Mouse (Mus musculus) ES-E14 (cell line): Measurements from ENCODE around the gene Gm10271.

ENCODE experiments used
- CHD2 ChIP-seq: IDR thresholded peaks from 2 replicates; pipeline ENCODE4 v1.6.1; 2014; ENCODE audit warnings: mild to moderate bottlenecking, low read depth, low read length, inconsistent platforms
- HCFC1 ChIP-seq: IDR thresholded peaks from 2 replicates; pipeline ENCODE4 v1.6.1; 2012; ENCODE audit warnings: low read length, inconsistent platforms, borderline replicate concordance; ENCODE audit not compliant: insufficient read depth
- ZC3H11A ChIP-seq: IDR thresholded peaks from 2 replicates; pipeline ENCODE4 v1.6.1; 2012; ENCODE audit warnings: low read depth, mild to moderate bottlenecking, inconsistent platforms, low read length, borderline replicate concordance

DNA sequence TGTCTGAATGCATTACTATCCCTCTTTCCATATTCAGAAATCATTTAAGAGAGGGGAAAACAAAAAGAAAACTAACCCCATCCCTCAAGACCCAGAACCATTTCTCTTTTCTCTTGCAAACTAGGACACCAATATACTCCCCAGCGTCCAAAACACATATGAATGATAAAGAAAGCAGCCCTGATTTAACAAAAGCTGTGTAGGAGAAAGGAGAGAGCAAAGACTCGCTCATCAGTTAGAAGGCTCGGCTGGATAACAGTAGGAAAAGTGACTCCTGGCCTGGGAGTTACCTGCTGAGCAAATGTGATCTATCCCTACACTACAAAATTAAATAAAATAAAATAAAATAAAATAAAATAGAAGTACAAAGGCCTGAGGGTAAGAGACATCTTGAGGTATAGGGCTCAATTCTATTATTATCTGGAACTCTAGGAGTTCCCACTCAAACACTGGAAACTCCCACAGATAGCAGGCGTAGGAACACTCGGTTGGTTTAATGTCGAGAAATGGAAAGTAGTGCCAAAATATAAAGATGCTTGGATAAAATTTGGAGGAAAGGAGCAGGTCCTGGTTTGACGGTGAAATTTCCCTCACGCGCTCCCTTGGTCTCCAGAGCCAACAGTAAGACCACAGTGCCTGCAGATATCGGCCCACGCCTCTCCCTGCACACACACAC, 15.8 kb downstream of the Gm10271 start:
- TF ChIP-seq CHD2: no peak
- TF ChIP-seq ZC3H11A: no peak
- TF ChIP-seq HCFC1: no peak
